Mouse (Mus musculus): Measurements from ENCODE around the gene Rasl12. TPM values are rescaled to one million over a fixed set of nuclear protein-coding genes. Genes with fewer than 3 reads are reported as not detected.

Rasl12 gene
- polyA plus RNA-seq, 1 experiment from 2014 or later: 11.9 TPM

- H3K9me3 ChIP-seq: no peaks in the 10 kb centered on the region
- no peak overlapping the region for H3K4me2 ChIP-seq (replicated peaks)
- H3K4me3 ChIP-seq: no peak overlapping the region
- H3K36me3 ChIP-seq: no peaks in the 10 kb centered on the region
- ATAC-seq (ENCODE audit: insufficient number of reproducible peaks, insufficient read depth, low FRiP score, low TSS enrichment): no peak
- H3K4me1 ChIP-seq: no peaks in the 10 kb centered on the region
- 27% methylated on average over 3 of the region's 3 CpGs for whole genome bisulfite sequencing
- no peak overlapping the region for H3K27ac ChIP-seq
- H3K27me3 ChIP-seq: no peaks in the 10 kb centered on the region
- H3K9ac ChIP-seq: no peak overlapping the region
These were observed 26.1 kb downstream of the Rasl12 start for GRCm38 (mm10) chr9:65424393-65424792.

- H3K4me3 ChIP-seq: no peak overlapping the region
- H3K4me1 ChIP-seq: no peaks in the 10 kb centered on the region
- 74% methylated on average over 2 of the region's 2 CpGs for WGBS
- no peaks in the 10 kb centered on the region for H3K27me3 ChIP-seq
- no peak overlapping the region for H3K9ac ChIP-seq
- no peak overlapping the region for H3K4me2 ChIP-seq (replicated peaks)
- H3K9me3 ChIP-seq: no peaks in the 10 kb centered on the region
- no peaks in the 10 kb centered on the region for H3K36me3 ChIP-seq
- no peak for ATAC-seq (ENCODE audit: insufficient number of reproducible peaks, insufficient read depth, low FRiP score, low TSS enrichment)
- H3K27ac ChIP-seq: no peak overlapping the region
These were observed 29.2 kb downstream of the Rasl12 start for GRCm38 (mm10) chr9:65427511-65427910.

- no peak overlapping the region for H3K4me3 ChIP-seq
- no peaks in the 10 kb centered on the region for H3K9me3 ChIP-seq
- no peak overlapping the region for H3K27ac ChIP-seq
- no peak for ATAC-seq (ENCODE audit: insufficient number of reproducible peaks, insufficient read depth, low FRiP score, low TSS enrichment)
- no peak overlapping the region for H3K4me2 ChIP-seq (replicated peaks)
- 84% methylated on average over 5 of the region's 5 CpGs for WGBS
- no peaks in the 10 kb centered on the region for H3K4me1 ChIP-seq
- no peaks in the 10 kb centered on the region for H3K27me3 ChIP-seq
- no peaks in the 10 kb centered on the region for H3K36me3 ChIP-seq
- no peak overlapping the region for H3K9ac ChIP-seq
These were observed 29.7 kb downstream of the Rasl12 start for GRCm38 (mm10) chr9:65428003-65428402.

GRCm38 (mm10) chr9:65430401-65430800 lies 32.1 kb downstream of the Rasl12 start:
- H3K4me1 ChIP-seq: no peaks in the 10 kb centered on the region
- ATAC-seq (ENCODE audit: insufficient number of reproducible peaks, insufficient read depth, low FRiP score, low TSS enrichment): no peak
- no peak overlapping the region for H3K27ac ChIP-seq
- no peaks in the 10 kb centered on the region for H3K36me3 ChIP-seq
- no peaks in the 10 kb centered on the region for H3K9me3 ChIP-seq
- no peak overlapping the region for H3K4me3 ChIP-seq
- no peak overlapping the region for H3K4me2 ChIP-seq (replicated peaks)
- no peak overlapping the region for H3K9ac ChIP-seq
- no peaks in the 10 kb centered on the region for H3K27me3 ChIP-seq

GRCm38 (mm10) chr9:65430921-65431320 lies 32.6 kb downstream of the Rasl12 start:
- Histone ChIP-seq H3K4me1 (no peaks in the 10 kb centered on the region), H3K27ac (no peak overlapping the region), H3K4me3 (no peak overlapping the region), H3K9ac (no peak overlapping the region), H3K36me3 (no peaks in the 10 kb centered on the region), H3K9me3 (no peaks in the 10 kb centered on the region), H3K4me2 (replicated peaks) (no peak overlapping the region), H3K27me3 (no peaks in the 10 kb centered on the region)
- no peak for ATAC-seq (ENCODE audit: insufficient number of reproducible peaks, insufficient read depth, low FRiP score, low TSS enrichment)
- 84% methylated on average over 5 of the region's 5 CpGs for WGBS

- H3K27me3 ChIP-seq: no peaks in the 10 kb centered on the region
- H3K9ac ChIP-seq: no peak overlapping the region
- no peak for ATAC-seq (ENCODE audit: insufficient number of reproducible peaks, insufficient read depth, low FRiP score, low TSS enrichment)
- no peak overlapping the region for H3K27ac ChIP-seq
- 0 out of 2 replicates have a peak, but pooled peaks cover 3% of the 10 kb centered on the region for H3K4me1 ChIP-seq
- WGBS: 3% methylated on average over 3 of the region's 3 CpGs
- H3K4me3 ChIP-seq: no peak overlapping the region
- H3K4me2 ChIP-seq (replicated peaks): no peak overlapping the region
- no peaks in the 10 kb centered on the region for H3K36me3 ChIP-seq
- H3K9me3 ChIP-seq: no peaks in the 10 kb centered on the region
These were observed 33.9 kb downstream of the Rasl12 start for GRCm38 (mm10) chr9:65432236-65432635.

- H3K4me3 ChIP-seq: no peak overlapping the region
- no peaks in the 10 kb centered on the region for H3K27me3 ChIP-seq
- no peak overlapping the region for H3K9ac ChIP-seq
- WGBS: 58% methylated on average over 5 of the region's 5 CpGs
- no peak overlapping the region for H3K27ac ChIP-seq
- no peaks in the 10 kb centered on the region for H3K9me3 ChIP-seq
- 0 out of 2 replicates have a peak, but pooled peaks cover 5% of the 10 kb centered on the region for H3K4me1 ChIP-seq
- H3K4me2 ChIP-seq (replicated peaks): no peak overlapping the region
- no peak for ATAC-seq (ENCODE audit: insufficient number of reproducible peaks, insufficient read depth, low FRiP score, low TSS enrichment)
- H3K36me3 ChIP-seq: peaks cover 9% of the 10 kb centered on the region
These were observed 35.8 kb downstream of the Rasl12 start for GRCm38 (mm10) chr9:65434140-65434539.

- H3K27ac ChIP-seq: no peak overlapping the region
- no peak for ATAC-seq (ENCODE audit: insufficient number of reproducible peaks, insufficient read depth, low FRiP score, low TSS enrichment)
- no peak overlapping the region for H3K9ac ChIP-seq
- no peak overlapping the region for H3K4me2 ChIP-seq (replicated peaks)
- 69% methylated on average over 4 of the region's 4 CpGs for WGBS
- peaks cover 13% of the 10 kb centered on the region for H3K36me3 ChIP-seq
- H3K27me3 ChIP-seq: no peaks in the 10 kb centered on the region
- H3K4me3 ChIP-seq: no peak overlapping the region
- no peaks in the 10 kb centered on the region for H3K9me3 ChIP-seq
- H3K4me1 ChIP-seq: 0 out of 2 replicates have a peak, but pooled peaks cover 5% of the 10 kb centered on the region
These were observed 36.9 kb downstream of the Rasl12 start for GRCm38 (mm10) chr9:65435211-65435610.

- peak within 1 kb of the TSS; percentile 79 for H3K9ac ChIP-seq
- H3K36me3 ChIP-seq: peaks cover 19% of the 10 kb centered on the region
- under 1% methylated on average over 54 of the region's 54 CpGs for WGBS
- ATAC-seq (ENCODE audit: insufficient number of reproducible peaks, insufficient read depth, low FRiP score, low TSS enrichment): peak; percentile 81; the same call in 1 of the 2 replicates
- H3K27me3 ChIP-seq: no peaks in the 10 kb centered on the region
- no peaks in the 10 kb centered on the region for H3K9me3 ChIP-seq
- no peak within 1 kb of the TSS for H3K27ac ChIP-seq
- peak within 1 kb of the TSS; percentile 50 for H3K4me2 ChIP-seq (replicated peaks)
- H3K4me3 ChIP-seq: peak within 1 kb of the TSS; percentile 74
- 0 out of 2 replicates have a peak, but pooled peaks cover 5% of the 10 kb centered on the region for H3K4me1 ChIP-seq
These were observed 37.5 kb downstream of the Rasl12 start, which contains the start of gene Mtfmt for GRCm38 (mm10) chr9:65435671-65436301. Mtfmt (plus strand) TSS chr9:65435782.

GRCm38 (mm10) chr9:65444692-65445091 lies 46.4 kb downstream of the Rasl12 start:
- Histone ChIP-seq H3K4me1 (no peaks in the 10 kb centered on the region), H3K36me3 (peaks cover 60% of the 10 kb centered on the region), H3K9me3 (no peaks in the 10 kb centered on the region), H3K9ac (no peak overlapping the region), H3K4me2 (replicated peaks) (no peak overlapping the region), H3K4me3 (no peak overlapping the region), H3K27ac (no peak overlapping the region), H3K27me3 (no peaks in the 10 kb centered on the region)
- ATAC-seq (ENCODE audit: insufficient number of reproducible peaks, insufficient read depth, low FRiP score, low TSS enrichment): no peak
- 93% methylated on average over 4 of the region's 4 CpGs for WGBS

GRCm38 (mm10) chr9:65447951-65448350 lies 49.6 kb downstream of the Rasl12 start:
- Histone ChIP-seq H3K4me2 (replicated peaks) (no peak overlapping the region), H3K27me3 (no peaks in the 10 kb centered on the region), H3K9me3 (no peaks in the 10 kb centered on the region), H3K27ac (no peak overlapping the region), H3K4me1 (no peaks in the 10 kb centered on the region), H3K4me3 (no peak overlapping the region), H3K9ac (no peak overlapping the region), H3K36me3 (peaks cover 66% of the 10 kb centered on the region)
- 90% methylated on average over 6 of the region's 6 CpGs for WGBS
- ATAC-seq (ENCODE audit: insufficient number of reproducible peaks, insufficient read depth, low FRiP score, low TSS enrichment): no peak

- 82% methylated on average over 2 of the region's 2 CpGs for WGBS
- no peak for ATAC-seq (ENCODE audit: insufficient number of reproducible peaks, insufficient read depth, low FRiP score, low TSS enrichment)
These were observed 60.7 kb downstream of the Rasl12 start for GRCm38 (mm10) chr9:65458975-65459374.

More at GRCm38 (mm10) chr9:65458975-65459374, 60.7 kb downstream of the Rasl12 start:
- Histone ChIP-seq H3K9ac (no peak overlapping the region), H3K36me3 (no peaks in the 10 kb centered on the region), H3K4me2 (replicated peaks) (no peak overlapping the region), H3K9me3 (no peaks in the 10 kb centered on the region), H3K4me3 (no peak overlapping the region), H3K27me3 (no peaks in the 10 kb centered on the region), H3K4me1 (peaks cover 14% of the 10 kb centered on the region), H3K27ac (no peak overlapping the region)

All from embryonic facial prominence, embryonic 12.5 days (tissue).